Mouse (Mus musculus) forelimb bud, embryonic 11.5 days (tissue): Measurements from ENCODE around the gene Mmachc.
"Not testable (repeated sequence)": the region's sequence is repeated elsewhere in the genome, so short reads cannot be mapped to it uniquely, and the experiment has no call there.

Experiments used
- DNase-seq: peaks from one replicate; pipeline ENCODE4 v3.0.0-alpha.2; 2012; ENCODE audit warnings: low read depth, low spot score

Mmachc gene

GRCm38 (mm10) chr4:116692146-116692545 is 16.1 kb downstream of the Mmachc start:
- no peak for DNase-seq

DNA sequence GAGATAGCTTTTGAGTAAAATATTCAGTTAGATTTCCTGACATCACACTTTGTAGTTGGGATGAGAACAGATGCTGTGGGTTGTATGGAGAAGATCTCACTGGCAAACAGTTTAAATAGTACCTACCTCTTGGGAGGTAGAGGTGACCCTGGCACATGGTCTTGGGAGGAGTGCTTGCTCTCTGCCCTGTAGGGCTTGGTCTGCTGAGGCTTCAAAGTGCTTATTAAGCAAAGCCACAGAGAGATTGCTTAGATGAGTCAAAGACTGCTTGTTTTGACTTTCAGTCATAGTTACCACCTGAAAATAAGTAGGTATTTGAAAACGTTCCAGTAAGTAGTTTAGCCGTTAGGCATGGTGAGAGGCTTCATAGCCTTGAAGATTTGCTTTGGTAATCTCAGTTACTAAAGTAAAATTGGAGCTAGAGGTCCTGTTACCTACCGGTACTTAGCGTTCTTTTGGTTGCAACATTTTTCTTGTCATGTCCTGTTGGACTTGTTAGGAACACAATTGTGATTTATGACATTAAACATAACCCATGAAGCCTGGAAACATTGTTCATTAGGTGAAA is 18.8 kb downstream of the Mmachc start:
- DNase-seq = no peak

DNA sequence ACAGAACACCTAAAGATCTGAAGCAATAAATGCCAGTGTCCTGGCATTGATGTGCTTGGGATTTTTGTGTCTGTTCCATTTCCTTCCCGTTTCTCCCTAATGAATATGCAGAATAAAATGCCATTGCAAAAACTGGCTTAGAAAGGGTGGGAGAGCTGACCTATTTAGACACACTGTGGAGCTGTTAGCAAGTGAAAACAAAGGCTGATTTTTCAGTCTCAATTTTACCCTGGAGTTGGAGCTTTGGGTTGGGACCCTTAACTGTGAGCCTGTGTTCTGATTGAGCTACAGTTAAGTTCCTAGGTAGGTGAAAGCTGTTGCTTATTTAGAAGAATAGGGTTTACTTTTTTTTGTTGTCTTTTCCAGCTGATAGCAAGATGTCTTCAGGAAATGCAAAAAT is 21.2 kb downstream of the Mmachc start:
- no peak for DNase-seq

DNA sequence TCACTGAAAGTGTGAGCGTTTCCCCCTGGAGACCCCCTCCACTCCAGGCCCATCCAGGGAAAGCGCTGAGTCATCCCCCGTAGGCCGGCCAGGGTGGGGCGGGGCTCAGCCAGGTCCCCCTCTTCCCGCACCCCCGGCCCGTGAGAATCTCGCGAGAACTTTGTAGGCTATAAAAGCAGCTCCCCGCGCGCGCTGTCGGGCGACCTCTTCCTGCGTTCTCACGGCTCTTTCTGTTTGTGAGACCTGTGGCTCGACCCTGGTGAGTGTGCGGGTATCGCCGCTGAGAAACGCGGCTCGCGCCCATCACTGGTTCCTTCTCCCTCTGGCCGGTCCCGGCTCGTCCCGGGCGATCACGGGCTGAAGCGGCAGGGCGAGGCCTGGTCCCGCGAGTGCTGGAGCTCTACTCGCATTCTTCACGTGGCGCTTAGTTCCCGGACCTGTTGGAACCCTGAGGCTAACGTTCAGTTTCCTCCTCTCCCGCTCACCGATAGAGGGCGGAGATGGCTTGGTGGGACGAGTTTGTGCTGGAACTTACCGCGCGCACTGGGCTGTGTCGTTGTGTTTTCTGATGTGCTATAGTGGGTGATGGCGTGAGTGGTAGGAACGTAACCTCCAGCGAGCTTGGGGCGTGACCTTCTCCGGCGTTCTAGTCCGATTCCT is 22.7 kb downstream of the Mmachc start, which contains the start of gene Prdx1:
Gene Prdx1, plus strand, starts transcription at position 143 of the 660 bp plus-strand sequence.
- DNase-seq = peak; percentile 94

GRCm38 (mm10) chr4:116684665-116685064 is 23.5 kb downstream of the Mmachc start:
- DNase-seq = no peak

DNA sequence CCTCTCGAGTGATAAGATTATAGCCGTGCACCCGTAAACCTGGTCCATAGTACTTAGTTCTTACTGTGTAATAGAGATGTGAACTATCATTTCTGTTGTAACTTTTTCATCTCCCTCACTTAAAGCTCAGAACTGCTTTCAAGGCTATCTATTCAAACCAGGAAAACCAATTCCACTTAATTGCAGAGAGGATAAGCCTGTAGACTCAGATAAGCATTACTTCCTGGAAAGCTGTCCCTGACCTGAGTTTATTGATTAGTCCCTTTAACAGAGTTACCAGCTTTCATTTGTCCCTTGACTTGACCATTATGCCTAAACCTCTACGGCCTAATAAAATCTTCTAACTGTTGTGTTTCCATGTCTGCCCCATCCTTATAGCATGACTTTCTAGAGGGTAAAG is 24.2 kb downstream of the Mmachc start:
- DNase-seq = no peak

DNA sequence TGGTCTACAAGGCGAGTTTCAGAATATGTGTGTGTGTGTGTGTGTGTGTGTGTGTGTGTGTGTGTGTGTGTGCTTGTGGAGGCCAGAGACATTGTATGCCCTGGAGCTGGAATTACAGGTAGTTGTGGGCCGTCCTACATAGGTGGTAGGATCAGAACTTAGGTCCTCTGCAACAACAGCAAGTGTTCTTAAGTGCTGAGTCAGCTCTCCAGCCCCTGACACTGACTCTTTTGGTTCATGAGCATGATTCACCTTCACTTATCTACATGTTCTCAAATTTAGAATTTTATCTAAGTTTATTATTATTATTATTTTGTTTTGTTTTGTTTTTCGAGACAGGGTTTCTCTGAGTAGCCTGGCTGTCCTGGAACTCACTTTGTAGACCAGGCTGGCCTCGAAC is 27.7 kb downstream of the Mmachc start:
- not testable (repeated sequence) for DNase-seq

- no peak for DNase-seq
Measured at GRCm38 (mm10) chr4:116679141-116679540, 29.1 kb downstream of the Mmachc start.

DNA sequence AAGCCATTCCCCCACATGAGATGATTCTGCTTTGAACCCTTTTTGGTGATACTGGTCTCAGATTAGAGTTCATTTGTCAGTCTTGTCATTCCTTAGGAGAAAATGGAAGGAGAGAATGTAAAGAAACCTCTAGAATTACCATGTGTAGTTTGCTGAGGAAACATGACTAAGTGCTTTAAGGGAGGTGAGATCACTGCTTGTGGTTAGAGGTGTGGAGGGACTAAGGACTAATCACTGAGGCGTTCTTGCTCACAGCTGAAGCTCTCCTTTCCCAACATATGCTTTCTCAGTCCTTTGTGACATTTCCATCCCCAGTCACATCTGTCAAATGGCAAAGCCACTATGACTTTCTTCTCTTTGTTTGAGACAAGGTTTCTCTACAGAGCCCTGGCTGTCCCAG is 30.4 kb downstream of the Mmachc start:
- no peak for DNase-seq

GRCm38 (mm10) chr4:116676027-116676426 is 32.2 kb downstream of the Mmachc start:
- DNase-seq = no peak

- DNase-seq = not testable (repeated sequence)
Measured at GRCm38 (mm10) chr4:116674761-116675160, 33.4 kb downstream of the Mmachc start.

- DNase-seq = no peak
Measured at GRCm38 (mm10) chr4:116672785-116673184, 35.4 kb downstream of the Mmachc start.

DNA sequence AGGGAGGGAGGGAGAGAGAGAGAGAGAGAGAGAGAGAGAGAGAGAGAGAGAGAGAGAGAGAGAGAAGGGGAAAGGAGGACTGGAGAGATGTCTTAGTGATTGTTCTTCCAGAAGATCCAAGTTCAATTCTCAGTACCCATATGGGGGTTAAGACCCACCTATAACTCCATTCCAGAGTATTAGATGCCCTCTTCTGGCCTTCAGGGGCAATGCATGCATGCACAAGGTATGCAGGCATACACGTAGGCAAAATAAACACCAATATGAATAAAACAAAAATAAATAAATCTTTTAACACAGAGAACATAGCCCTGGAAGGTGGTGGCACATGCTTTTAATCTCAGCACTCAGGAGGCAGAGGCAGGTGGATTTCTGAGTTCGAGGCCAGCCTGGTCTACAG is 38.9 kb downstream of the Mmachc start:
- no peak for DNase-seq

GRCm38 (mm10) chr4:116668145-116668544 is 40.1 kb downstream of the Mmachc start:
- DNase-seq = no peak

DNA sequence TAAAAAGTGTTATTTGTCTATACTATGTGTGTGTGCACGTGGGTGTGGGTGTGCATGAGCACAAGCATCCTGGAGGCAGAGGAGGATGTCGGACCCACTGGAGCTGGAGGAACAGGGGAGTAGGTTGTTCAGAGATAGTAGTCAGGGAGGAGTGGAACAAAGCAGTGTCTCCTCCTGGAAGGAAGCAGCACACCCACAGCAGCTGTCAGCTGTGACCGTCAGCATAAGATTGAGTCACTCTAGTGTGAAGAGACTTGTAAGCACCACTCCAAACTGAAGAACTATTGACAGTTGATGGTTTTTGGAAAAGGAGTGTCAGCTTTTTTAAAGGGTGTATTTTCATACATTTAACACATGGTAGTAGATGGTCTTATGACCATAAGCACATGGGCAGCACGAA is 41.6 kb downstream of the Mmachc start:
- DNase-seq = no peak

DNA sequence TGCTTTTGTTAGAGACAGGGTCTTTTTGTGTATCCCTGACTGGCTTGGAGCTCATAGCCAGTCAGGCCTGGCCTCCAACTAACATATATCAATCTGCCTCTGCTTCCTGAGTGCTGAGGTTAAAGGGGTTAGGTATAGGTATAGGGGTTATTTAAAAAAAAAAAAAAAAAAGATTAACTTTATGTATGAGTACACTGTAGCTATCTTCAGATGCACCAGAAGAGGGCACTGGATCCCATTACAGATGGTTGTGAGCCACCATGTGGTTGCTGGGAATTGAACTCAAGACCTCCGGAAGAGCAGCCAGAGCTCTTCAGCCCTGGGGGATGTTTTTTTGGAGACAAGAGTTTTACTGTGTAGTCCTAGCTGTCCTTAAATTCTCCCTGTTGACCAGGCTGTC is 46.2 kb downstream of the Mmachc start:
- no peak for DNase-seq

DNA sequence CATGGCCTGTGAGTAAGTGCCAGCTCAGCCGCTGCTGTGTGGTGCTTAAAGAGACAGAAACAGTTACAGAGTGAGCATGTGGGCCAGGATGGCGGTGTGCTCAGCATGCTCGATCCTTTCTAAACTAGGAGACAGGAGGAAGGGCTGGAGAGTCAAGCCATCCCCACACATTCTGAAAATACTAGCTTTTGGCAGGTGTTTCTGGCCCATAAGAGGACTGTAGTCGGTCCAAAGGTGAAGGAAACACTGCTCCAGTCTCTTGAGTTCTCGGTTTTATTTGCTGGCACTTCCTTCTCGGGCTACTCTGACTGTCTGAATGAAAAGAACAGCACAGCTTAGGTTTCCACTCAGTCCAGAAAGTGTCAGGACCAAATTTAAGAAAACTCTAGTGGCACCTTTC is 47.4 kb downstream of the Mmachc start:
- DNase-seq = no peak

DNA sequence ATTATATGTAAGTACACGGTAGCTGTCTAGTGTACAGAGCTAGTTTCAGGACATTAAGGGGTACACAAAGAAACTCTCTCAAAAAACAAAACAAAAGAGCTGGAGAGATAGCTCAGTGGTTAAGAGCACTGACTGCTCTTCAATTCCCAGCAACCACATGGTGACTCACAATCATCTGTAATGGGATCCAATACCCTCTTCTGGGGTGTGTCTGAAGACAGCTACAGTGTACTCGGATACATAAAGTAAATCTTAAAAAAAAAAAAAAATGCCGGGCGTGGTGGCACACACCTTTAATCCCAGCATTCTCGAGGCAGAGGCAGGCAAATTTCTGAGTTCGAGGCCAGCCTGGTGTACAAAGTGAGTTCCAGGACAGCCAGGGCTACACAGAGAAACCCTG is 48.3 kb downstream of the Mmachc start:
- DNase-seq = not testable (repeated sequence)

DNA sequence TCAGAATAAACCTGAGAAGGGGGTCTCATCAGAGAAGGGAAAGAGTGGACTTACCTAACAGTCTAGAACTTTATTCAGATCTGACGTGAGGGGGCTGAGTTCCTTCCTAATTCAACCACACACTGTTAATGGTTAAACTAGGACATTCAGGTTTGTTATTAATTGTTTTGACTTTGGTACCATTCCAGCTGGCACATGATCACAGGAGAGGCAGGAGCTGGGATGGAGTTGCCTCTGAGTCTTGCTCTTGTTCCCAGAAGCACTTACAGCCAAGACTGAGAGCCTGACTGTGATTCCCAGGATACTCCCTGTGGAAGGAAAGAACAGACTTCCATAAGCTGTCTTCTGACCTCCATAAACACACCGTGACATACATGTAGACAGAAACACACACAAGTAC is 48.7 kb downstream of the Mmachc start:
- no peak for DNase-seq

GRCm38 (mm10) chr4:116657971-116658370 is 50.2 kb downstream of the Mmachc start:
- DNase-seq = no peak

- no peak for DNase-seq
Measured at GRCm38 (mm10) chr4:116655658-116656057, 52.5 kb downstream of the Mmachc start.

DNA sequence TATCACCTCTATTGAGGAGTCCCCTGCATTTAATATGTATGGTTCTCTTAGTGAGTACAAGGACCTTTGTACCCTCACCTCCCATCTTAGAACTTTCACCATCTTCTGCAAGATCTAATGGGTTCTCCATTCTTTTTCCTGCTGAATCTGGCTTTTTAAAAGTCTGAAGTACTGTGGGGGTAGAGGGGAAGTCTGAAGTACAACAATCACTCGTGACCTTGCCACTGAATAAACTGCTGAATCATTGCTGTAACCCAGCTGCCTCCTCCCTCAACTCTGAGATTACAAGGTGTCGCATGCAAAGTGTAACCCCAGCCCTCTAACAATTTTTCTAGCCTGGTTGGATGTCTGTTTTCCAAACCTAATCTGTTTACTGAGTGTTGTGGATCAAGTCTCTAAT is 53.1 kb downstream of the Mmachc start:
- no peak for DNase-seq

GRCm38 (mm10) chr4:116653228-116653627 is 55.0 kb downstream of the Mmachc start:
- no peak for DNase-seq
